Mouse (Mus musculus) liver, embryonic 15.5 days (tissue): ENCODE results near the gene Tmod1. TPM values are rescaled to one million over a fixed set of nuclear protein-coding genes. Genes with fewer than 3 reads are reported as not detected.

Source experiments
- ATAC-seq: fragments of 200-750 bp; cut with Nextera tagmentation; 2 replicates; pipeline ENCODE4 v1.8.0; 2017; ENCODE audit warnings: moderate number of reproducible peaks, mild to moderate bottlenecking, moderate library complexity; ENCODE audit not compliant: insufficient read depth
- H3K27ac ChIP-seq: fragments of 300-500 bp; sonication (generic); replicated peaks from 2 replicates; pipeline ENCODE4 v1.5.1; 2015; ENCODE audit warnings: mild to moderate bottlenecking, inconsistent platforms
- H3K27me3 ChIP-seq: fragments of 300-500 bp; sonication (generic); 2 replicates; pipeline ENCODE4 v1.6.1; 2015; ENCODE audit warnings: mild to moderate bottlenecking, inconsistent platforms
- H3K36me3 ChIP-seq: fragments of 300-500 bp; sonication (generic); replicated peaks from 2 replicates; pipeline ENCODE4 v1.6.1; 2015; ENCODE audit warnings: moderate library complexity, mild to moderate bottlenecking, inconsistent platforms
- H3K4me1 ChIP-seq: fragments of 300-500 bp; sonication (generic); replicated peaks from 2 replicates; pipeline ENCODE4 v1.6.1; 2015; ENCODE audit warnings: inconsistent platforms
- H3K4me2 ChIP-seq: fragments of 300-500 bp; sonication (generic); 2 replicates; pipeline ENCODE4 v1.6.1; 2015; ENCODE audit warnings: moderate library complexity, mild to moderate bottlenecking, inconsistent platforms
- H3K4me3 ChIP-seq: fragments of 300-500 bp; sonication (generic); replicated peaks from 2 replicates; pipeline ENCODE4 v1.5.1; 2015; ENCODE audit warnings: mild to moderate bottlenecking, inconsistent platforms
- H3K9ac ChIP-seq: fragments of 300-500 bp; sonication (generic); 2 replicates; pipeline ENCODE4 v1.6.1; 2015; ENCODE audit warnings: moderate library complexity, mild to moderate bottlenecking, inconsistent platforms
- H3K9me3 ChIP-seq: fragments of 300-500 bp; sonication (generic); replicated peaks from 2 replicates; pipeline ENCODE4 v1.6.1; 2016; ENCODE audit warnings: inconsistent platforms
- WGBS: fragments of 180-500 bp; shearing (Covaris S2); methylation state at CpG from one replicate; pipeline ENCODE4 v1.1.7; 2015; ENCODE audit warnings: mixed read lengths; ENCODE audit not compliant: insufficient replicate concordance; 5-methylcytosine and 5-hydroxymethylcytosine counted together
- polyA plus RNA-seq: library from polyadenylated mRNA; unstranded; fragments of >200 nt; fragmentation: Nextera tagmentation; extraction: Ambion mirVana; gene quantifications from 2 replicates; pipeline ENCODE4 v1.2.1, GENCODE M21; 2015

The Tmod1 gene
- polyA plus RNA-seq, 1 experiment from 2014 or later = 49.7 TPM

DNA sequence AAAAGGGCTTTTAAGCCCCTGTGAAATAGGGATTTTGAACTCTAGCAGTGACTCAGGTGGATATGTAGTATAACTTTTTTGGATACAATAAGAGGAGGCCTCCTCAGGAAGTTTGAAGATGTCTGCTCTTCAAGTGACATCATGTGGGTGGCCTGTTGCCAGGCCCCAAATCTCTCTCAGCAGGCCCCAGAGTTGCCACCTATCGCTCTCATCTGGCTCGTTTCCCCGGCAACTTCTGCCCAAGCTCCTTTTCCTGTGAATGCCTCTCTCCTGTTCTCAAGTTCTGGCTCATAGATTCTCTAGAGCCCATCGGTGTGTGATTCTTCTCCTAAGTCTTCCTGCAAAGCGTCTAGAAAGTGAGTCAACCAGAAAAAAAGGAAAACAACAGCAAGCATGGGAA, 17.4 kb downstream of the Tmod1 start:
- Histone ChIP-seq H3K4me3 (no peak overlapping the region), H3K9me3 (peaks cover 7% of the 10 kb centered on the region; the same call in 1 of the 2 replicates), H3K27ac (no peak overlapping the region), H3K4me2 (no peak overlapping the region), H3K27me3 (no peaks in the 10 kb centered on the region), H3K4me1 (peaks cover 15% of the 10 kb centered on the region), H3K36me3 (peaks cover 89% of the 10 kb centered on the region), H3K9ac (no peak overlapping the region)
- no peak for ATAC-seq
- 88% methylated on average over 5 of the region's 5 CpGs for WGBS

DNA sequence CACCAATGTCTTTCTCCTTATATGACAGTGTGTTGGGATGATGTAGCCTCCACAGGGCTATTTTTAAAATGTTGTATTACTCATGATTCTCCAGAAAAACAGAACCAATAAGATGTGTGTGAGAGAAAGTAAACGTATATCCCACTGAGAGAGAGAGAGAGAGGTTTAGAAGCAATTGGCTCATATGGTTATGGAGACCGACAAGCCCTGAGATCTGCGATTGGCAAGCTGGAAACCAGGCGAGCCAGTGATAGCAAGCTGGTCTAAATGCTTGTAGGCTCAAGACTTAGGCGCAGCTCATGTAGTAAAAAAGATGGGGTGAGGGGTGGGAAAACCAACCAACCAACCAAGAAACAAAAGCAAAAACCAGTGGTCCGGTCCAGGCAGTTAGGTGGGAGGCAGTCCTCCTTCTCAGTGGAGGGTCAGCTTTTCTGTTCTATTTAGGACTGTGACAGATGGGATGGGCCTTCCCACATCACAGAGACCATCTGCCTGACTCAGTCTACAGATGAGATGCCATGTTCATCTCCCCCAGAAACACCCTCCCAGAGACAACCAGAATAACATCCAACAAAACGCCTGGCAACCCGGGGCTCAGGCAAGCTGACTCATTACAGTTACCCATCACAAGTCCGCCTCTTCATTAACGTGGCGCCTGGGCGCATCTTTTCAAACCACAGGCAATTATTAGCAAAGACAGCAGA, 22.7 kb downstream of the Tmod1 start:
- H3K9me3 ChIP-seq = peaks cover 4% of the 10 kb centered on the region; the same call in 1 of the 2 replicates
- no peak overlapping the region for H3K27ac ChIP-seq
- H3K27me3 ChIP-seq = 0 out of 2 replicates have a peak, but pooled peaks cover 4% of the 10 kb centered on the region
- H3K4me1 ChIP-seq = peaks cover 8% of the 10 kb centered on the region
- H3K9ac ChIP-seq = no peak overlapping the region
- 86% methylated on average over 12 of the region's 12 CpGs for WGBS
- H3K36me3 ChIP-seq = peaks cover 95% of the 10 kb centered on the region
- H3K4me2 ChIP-seq = no peak overlapping the region
- no peak for ATAC-seq
- H3K4me3 ChIP-seq = no peak overlapping the region

DNA sequence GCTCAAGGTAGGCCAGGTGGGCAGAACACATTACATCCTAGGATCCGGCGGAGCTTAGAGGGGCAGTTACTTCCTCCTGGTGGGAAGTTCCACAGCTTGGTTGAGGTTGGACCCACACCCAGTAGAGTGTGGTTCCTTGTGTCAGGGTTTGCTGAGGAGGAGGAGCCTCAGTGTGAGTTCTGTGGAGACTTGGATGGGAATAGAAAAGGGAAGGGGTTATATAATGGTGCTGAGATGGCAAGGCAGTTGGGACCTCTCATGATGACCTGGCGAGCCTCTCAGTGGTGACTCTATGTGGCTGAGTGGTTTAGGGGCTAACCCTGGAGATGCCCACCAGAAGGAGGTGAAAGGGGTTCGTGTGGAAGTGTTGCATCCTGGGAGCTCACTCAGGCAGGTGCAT, 25.1 kb downstream of the Tmod1 start:
- 67% methylated on average over 4 of the region's 4 CpGs for WGBS
- Histone ChIP-seq H3K27me3 (0 out of 2 replicates have a peak, but pooled peaks cover 4% of the 10 kb centered on the region), H3K4me1 (0 out of 2 replicates have a peak, but pooled peaks cover 2% of the 10 kb centered on the region), H3K9ac (no peak overlapping the region), H3K36me3 (peaks cover 99% of the 10 kb centered on the region), H3K9me3 (no peaks in the 10 kb centered on the region), H3K4me3 (no peak overlapping the region), H3K27ac (no peak overlapping the region), H3K4me2 (no peak overlapping the region)
- ATAC-seq = no peak

DNA sequence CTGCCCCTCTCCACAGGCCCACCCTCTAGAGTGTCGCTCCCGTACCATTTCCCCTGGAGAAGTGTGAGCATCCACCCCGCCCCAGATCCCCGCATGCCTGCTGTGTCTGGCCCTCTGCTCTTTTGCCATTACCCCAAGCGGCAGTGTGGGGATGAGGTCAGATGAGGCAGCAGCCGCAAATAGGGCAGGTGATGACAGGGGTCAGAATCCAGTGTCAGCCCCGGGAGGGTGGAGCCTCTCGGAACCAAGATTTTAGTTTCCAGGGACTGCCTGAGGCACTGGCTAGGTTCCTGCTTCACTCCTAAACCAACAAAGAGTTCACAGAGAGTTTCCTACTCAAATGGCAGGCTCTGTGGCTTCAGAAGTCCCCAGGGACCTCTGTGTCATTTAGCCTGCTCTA, 25.5 kb downstream of the Tmod1 start:
- no peak for ATAC-seq
- peaks cover 99% of the 10 kb centered on the region for H3K36me3 ChIP-seq
- 69% methylated on average over 8 of the region's 8 CpGs for WGBS

DNA sequence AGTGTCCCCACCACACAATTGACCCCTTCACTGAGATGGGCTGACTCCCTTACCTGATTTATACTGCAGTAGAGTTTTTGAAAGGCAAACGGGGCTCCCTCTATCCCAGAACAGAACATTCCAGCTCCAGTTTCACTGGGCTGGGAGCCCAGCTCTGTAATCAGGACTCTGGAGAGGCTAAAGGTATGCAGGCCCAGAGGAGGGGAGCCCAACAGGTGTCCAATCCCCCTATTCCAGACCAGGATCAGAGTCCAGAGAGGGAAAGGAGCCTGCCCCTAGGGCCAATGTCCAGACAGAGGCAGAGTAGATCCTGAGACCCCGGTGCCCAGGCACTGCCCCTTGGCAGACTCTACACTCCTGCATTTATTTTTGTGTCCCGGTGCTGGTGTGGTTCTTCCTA, 26.2 kb downstream of the Tmod1 start:
- Histone ChIP-seq H3K4me1 (0 out of 2 replicates have a peak, but pooled peaks cover 2% of the 10 kb centered on the region), H3K4me2 (no peak overlapping the region), H3K9ac (no peak overlapping the region), H3K4me3 (no peak overlapping the region), H3K27ac (no peak overlapping the region), H3K9me3 (no peaks in the 10 kb centered on the region), H3K27me3 (0 out of 2 replicates have a peak, but pooled peaks cover 4% of the 10 kb centered on the region), H3K36me3 (peaks cover 99% of the 10 kb centered on the region)
- WGBS = 77% methylated on average over 3 of the region's 3 CpGs
- ATAC-seq = no peak

More for the DNA sequence above, 25.5 kb downstream of the Tmod1 start:
- Histone ChIP-seq H3K9me3 (no peaks in the 10 kb centered on the region), H3K4me3 (no peak overlapping the region), H3K4me2 (no peak overlapping the region), H3K4me1 (0 out of 2 replicates have a peak, but pooled peaks cover 2% of the 10 kb centered on the region), H3K27ac (no peak overlapping the region), H3K27me3 (0 out of 2 replicates have a peak, but pooled peaks cover 4% of the 10 kb centered on the region), H3K9ac (no peak overlapping the region)

DNA sequence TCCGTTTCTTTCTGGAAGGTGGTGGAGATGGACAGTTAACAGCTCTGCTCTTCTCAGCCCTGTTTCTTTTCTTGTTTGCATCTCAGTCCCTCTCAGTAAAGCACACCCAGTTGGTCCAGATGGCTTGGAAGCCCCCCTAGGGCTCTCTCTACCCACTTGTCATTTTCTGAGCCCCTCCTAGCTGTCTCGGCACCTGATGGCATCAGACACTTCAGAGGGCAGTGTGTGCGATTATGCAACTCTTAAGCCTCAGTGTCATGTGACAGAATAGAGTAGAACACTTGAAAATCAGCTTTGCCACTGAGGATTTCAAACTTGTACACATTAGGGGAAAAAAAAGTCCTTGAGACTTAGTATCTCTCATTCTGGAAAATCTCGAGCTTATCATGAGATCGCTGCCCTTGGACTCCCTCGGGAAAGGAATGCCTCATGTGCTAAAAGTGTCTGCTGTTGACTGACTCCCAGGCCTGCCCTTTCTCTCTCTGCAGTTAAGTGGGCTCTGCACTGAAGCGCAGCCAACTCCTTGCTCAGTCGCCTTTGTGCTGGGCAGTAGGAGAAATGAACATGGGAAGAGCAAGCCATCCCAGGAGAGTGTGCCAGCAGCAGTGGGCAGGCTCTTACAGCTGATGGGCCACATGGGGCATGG, 27.1 kb downstream of the Tmod1 start:
- Histone ChIP-seq H3K9me3 (no peaks in the 10 kb centered on the region), H3K4me2 (no peak overlapping the region), H3K27ac (no peak overlapping the region), H3K4me3 (no peak overlapping the region), H3K36me3 (peaks cover 98% of the 10 kb centered on the region), H3K4me1 (0 out of 2 replicates have a peak, but pooled peaks cover 2% of the 10 kb centered on the region), H3K9ac (no peak overlapping the region), H3K27me3 (0 out of 2 replicates have a peak, but pooled peaks cover 4% of the 10 kb centered on the region)
- ATAC-seq = no peak
- WGBS = 70% methylated on average over 8 of the region's 8 CpGs

DNA sequence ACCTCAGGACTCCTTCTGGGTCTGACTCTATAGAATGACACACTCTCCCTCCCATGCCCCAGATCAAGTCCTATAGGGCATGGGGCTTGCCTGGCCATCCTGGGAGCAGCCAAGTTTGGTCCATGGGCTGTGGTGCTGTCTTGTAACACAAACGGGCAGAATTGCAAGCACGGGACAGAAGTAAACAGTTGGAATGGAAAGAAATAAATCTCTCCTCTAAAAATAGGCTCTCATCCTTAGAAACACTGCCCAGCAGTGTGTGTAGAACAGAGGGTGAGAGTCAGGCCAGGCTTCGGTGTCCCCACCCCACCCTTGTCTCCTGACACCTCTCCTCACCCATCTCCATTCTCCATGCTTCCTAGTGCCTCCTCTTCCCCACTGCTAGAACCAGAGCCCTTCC, 29.3 kb downstream of the Tmod1 start:
- Histone ChIP-seq H3K27me3 (0 out of 2 replicates have a peak, but pooled peaks cover 4% of the 10 kb centered on the region), H3K36me3 (peaks cover 98% of the 10 kb centered on the region), H3K9me3 (no peaks in the 10 kb centered on the region), H3K27ac (no peak overlapping the region), H3K9ac (no peak overlapping the region), H3K4me1 (no peaks in the 10 kb centered on the region), H3K4me3 (no peak overlapping the region), H3K4me2 (no peak overlapping the region)
- no peak for ATAC-seq
- WGBS = 76% methylated on average over 3 of the region's 3 CpGs

DNA sequence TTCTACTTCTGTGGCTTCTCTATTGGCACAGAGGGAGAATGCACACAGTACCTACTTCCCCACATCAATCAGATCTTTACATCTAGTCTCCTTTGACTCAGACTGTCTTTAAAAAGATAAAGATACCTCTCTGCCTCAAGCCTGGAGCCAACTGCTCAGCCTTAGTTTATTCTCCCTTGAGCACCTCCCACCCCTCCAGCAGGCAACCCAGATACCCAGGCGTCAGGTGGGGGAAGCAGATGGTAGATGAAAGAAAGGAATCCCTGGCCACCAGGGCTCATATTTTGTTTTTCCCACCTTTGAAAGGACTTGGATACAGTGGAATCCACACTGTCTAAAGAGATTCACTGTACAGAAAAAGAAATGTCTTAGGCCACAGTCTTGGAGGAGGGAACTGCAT, 29.8 kb downstream of the Tmod1 start:
- Histone ChIP-seq H3K9me3 (no peaks in the 10 kb centered on the region), H3K4me2 (no peak overlapping the region), H3K9ac (no peak overlapping the region), H3K27me3 (0 out of 2 replicates have a peak, but pooled peaks cover 4% of the 10 kb centered on the region), H3K27ac (no peak overlapping the region), H3K36me3 (peaks cover 98% of the 10 kb centered on the region), H3K4me1 (no peaks in the 10 kb centered on the region), H3K4me3 (no peak overlapping the region)
- WGBS = 59% methylated on average over 1 of the region's 1 CpGs
- no peak for ATAC-seq

DNA sequence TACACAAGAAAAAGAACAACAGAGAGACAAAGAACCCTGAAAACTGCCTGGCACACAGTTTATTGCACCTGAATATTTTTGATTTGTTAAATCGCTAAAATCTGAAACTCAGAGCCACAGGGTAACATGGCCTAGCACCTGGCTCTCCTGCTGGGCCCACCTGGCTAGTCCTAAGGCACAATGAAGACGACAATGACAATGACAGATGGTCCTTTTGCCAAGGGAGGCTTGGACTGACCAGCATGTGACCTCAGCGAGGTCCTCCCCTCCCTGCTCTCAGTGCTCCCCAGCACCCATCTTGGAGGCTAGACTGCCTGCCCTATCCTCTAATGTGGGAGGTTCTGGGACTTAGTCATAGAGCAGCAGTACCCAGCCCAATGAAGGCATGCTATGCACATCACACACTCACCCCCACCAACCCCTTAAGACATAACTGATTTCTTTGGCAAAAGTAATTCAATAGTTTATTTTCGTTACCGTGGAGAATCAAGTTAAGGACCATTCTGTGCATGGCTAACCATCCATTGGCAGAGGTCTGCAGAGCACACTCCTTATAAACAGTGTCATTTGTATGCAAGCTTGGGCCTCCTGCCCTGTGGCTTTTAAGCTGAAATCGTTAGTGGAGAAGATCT, 31.2 kb downstream of the Tmod1 start:
- 80% methylated on average over 6 of the region's 6 CpGs for WGBS
- Histone ChIP-seq H3K36me3 (peaks cover 96% of the 10 kb centered on the region), H3K4me2 (no peak overlapping the region), H3K27me3 (no peaks in the 10 kb centered on the region), H3K9ac (no peak overlapping the region), H3K4me3 (no peak overlapping the region), H3K4me1 (no peaks in the 10 kb centered on the region), H3K27ac (no peak overlapping the region), H3K9me3 (no peaks in the 10 kb centered on the region)
- no peak for ATAC-seq

DNA sequence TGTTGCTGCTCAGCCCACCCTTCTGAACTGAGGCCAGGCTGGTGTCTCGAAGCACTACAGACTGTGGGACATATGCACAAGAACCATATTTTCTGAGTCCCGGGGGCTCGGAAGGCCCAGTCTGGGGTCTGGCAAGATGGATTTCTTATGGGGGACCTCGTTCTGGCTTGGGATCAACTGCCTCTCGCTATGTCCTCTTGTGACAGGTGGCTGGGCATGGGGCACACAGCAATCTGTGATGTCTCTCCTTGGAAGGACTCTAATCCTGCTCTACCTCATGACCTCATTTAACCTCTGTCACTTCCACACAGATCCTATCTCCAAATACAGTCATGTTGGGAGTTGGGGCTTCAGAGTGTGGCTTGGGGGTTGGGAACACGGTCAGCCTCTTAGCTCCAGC, 33.9 kb downstream of the Tmod1 start:
- Histone ChIP-seq H3K9me3 (no peaks in the 10 kb centered on the region), H3K27ac (no peak overlapping the region), H3K4me1 (no peaks in the 10 kb centered on the region), H3K27me3 (no peaks in the 10 kb centered on the region), H3K4me2 (no peak overlapping the region), H3K36me3 (peaks cover 86% of the 10 kb centered on the region), H3K9ac (no peak overlapping the region), H3K4me3 (no peak overlapping the region)
- 86% methylated on average over 6 of the region's 6 CpGs for WGBS
- ATAC-seq = no peak

DNA sequence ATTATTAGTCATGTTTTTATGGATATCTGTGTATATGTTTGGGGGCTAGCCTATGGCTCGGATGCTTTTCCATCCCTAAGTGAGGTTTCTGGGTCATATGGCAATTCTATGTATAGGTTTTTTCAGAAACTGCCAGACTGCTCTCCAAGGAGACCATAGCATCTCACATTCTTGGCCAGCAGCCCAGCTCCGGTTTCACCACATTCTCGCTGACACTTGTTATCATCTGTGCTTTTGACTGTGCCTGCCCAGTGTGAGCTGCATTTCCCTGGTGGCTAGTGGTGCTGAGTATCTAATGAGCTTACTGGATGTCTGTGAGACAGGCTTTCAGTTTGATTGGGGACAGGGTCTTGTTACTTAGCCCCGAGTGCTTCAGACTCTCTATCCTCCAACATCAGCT, 35.0 kb downstream of the Tmod1 start:
- 69% methylated on average over 4 of the region's 4 CpGs for WGBS
- no peak for ATAC-seq
- H3K36me3 ChIP-seq = peaks cover 86% of the 10 kb centered on the region

More for the DNA sequence above, 35.0 kb downstream of the Tmod1 start:
- no peak overlapping the region for H3K27ac ChIP-seq
- H3K4me3 ChIP-seq = no peak overlapping the region
- no peak overlapping the region for H3K9ac ChIP-seq
- no peaks in the 10 kb centered on the region for H3K27me3 ChIP-seq
- no peak overlapping the region for H3K4me2 ChIP-seq
- no peaks in the 10 kb centered on the region for H3K4me1 ChIP-seq
- H3K9me3 ChIP-seq = no peaks in the 10 kb centered on the region
